Mouse (Mus musculus) kidney, adult 2 months (tissue): ENCODE data around the gene Tcf7. TPM values are rescaled to one million over a fixed set of nuclear protein-coding genes. Genes with fewer than 3 reads are reported as not detected.

ENCODE experiments used
- DNase-seq: peaks from one replicate; pipeline ENCODE4 v3.0.0; 2021
- H3K27ac ChIP-seq: fragments of 200-500 bp; 2 replicates; pipeline ENCODE4 v1.5.1; 2012; ENCODE audit warnings: low read depth, low read length, control low read depth, inconsistent platforms; ENCODE audit not compliant: insufficient read depth
- H3K27me3 ChIP-seq: fragments of 200-500 bp; replicated peaks from 2 replicates; pipeline ENCODE4 v1.6.1; 2012; ENCODE audit warnings: mild to moderate bottlenecking, moderate library complexity, low read length, inconsistent platforms; ENCODE audit not compliant: control insufficient read depth, insufficient read depth
- H3K36me3 ChIP-seq: fragments of 200-500 bp; 2 replicates; pipeline ENCODE4 v1.6.1; 2012; ENCODE audit warnings: mild to moderate bottlenecking, moderate library complexity, low read length, inconsistent platforms; ENCODE audit not compliant: control insufficient read depth, insufficient read depth
- H3K4me1 ChIP-seq: fragments of 200-500 bp; 2 replicates; pipeline ENCODE4 v1.6.1; 2011; ENCODE audit warnings: low read length; ENCODE audit not compliant: control insufficient read depth, insufficient read depth
- H3K4me3 ChIP-seq: fragments of 200-500 bp; 2 replicates; pipeline ENCODE4 v1.5.1; 2011; ENCODE audit warnings: mild to moderate bottlenecking, low read depth, low read length, control low read depth; ENCODE audit not compliant: insufficient read depth
- CTCF ChIP-seq: fragments of 200-500 bp; conservative IDR thresholded peaks from 2 replicates; pipeline ENCODE4 v1.5.1; 2011; ENCODE audit warnings: low read depth, mild to moderate bottlenecking, control low read depth, low read length, moderate library complexity, mixed read lengths; ENCODE audit not compliant: insufficient read depth, insufficient read length
- POLR2A ChIP-seq: fragments of 200-500 bp; IDR thresholded peaks from one replicate; pipeline ENCODE4 v1.6.1; 2011; ENCODE audit warnings: low read depth, low read length, control low read depth
- WGBS: fragments of 180-500 bp; shearing (Covaris S2); methylation state at CpG from one replicate; pipeline ENCODE4 v1.1.7; 2018; 5-methylcytosine and 5-hydroxymethylcytosine counted together
- polyA plus RNA-seq: library from polyadenylated mRNA; depleted of rRNA; stranded (reverse); fragments of >200 nt; gene quantifications from 2 replicates; pipeline ENCODE4 v1.2.3, GENCODE M21; 2012

The Tcf7 gene
- polyA plus RNA-seq, 1 experiment, result 13.2 TPM

DNA sequence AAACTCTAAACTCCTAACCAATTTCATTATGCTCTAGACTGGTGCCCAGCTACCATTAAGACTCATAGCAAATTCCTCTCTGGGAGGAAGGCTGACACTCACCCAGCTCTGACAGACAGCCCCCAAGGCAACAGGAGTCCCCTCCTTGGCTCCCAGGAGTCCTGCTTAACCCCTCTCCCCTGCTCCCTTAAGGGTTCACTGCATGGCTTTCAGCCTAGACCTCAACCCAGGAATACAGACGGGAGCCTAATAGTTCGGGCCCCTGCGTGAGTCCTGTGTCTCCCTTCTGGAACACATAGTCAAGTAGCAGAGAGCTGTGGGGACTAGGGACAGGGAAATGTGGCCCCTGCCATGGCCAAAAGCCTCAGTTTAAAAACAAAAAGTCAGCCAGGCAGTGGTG is 4.7 kb downstream of the Tcf7 start:
- Histone ChIP-seq H3K27me3 (no peaks in the 10 kb centered on the region), H3K27ac (no peak overlapping the region), H3K36me3 (no peaks in the 10 kb centered on the region), H3K4me1 (no peaks in the 10 kb centered on the region), H3K4me3 (no peak overlapping the region)
- DNase-seq, result no peak
- 99% methylated on average over 3 of the region's 3 CpGs for WGBS
- TF ChIP-seq CTCF (no peak), POLR2A (no peak)

DNA sequence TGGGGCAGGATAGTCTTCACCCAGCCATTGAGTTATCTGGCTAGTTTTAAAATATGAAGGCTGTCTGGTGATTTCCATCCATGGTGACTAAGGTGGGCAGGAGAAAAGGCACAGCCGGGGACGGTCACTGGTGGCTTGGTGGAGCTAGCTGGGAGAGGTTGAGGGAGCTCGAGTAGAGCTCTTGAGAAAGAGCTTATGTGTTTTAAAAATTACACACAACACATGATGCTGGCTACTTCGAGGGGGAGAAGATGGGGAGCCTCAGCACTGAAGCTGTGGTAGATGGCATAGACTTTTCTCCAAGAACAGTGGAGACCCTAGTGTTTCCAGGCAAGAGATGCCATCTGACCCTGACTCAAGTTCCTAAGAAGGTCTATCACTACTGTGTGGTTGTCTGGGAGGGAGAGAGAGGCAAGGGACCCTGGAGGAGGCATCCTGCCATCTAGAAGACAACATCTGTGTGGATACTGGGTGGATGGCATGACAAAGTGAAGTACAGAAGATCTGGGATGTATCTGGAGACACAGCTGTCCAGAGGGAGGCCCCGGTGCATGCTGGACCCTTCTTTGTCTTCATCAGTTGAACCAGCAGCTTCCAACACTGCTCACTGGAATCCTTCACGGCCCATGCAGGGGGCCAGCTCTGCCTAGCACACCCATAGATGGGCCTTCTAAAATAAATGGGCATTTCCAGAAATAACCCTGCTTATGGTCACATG is 5.2 kb downstream of the Tcf7 start:
- TF ChIP-seq CTCF (no peak), POLR2A (no peak)
- no peaks in the 10 kb centered on the region for H3K4me1 ChIP-seq
- no peaks in the 10 kb centered on the region for H3K27me3 ChIP-seq
- H3K4me3 ChIP-seq, result no peak overlapping the region
- DNase-seq, result no peak
- 93% methylated on average over 6 of the region's 6 CpGs for WGBS
- no peak overlapping the region for H3K27ac ChIP-seq
- H3K36me3 ChIP-seq, result no peaks in the 10 kb centered on the region

DNA sequence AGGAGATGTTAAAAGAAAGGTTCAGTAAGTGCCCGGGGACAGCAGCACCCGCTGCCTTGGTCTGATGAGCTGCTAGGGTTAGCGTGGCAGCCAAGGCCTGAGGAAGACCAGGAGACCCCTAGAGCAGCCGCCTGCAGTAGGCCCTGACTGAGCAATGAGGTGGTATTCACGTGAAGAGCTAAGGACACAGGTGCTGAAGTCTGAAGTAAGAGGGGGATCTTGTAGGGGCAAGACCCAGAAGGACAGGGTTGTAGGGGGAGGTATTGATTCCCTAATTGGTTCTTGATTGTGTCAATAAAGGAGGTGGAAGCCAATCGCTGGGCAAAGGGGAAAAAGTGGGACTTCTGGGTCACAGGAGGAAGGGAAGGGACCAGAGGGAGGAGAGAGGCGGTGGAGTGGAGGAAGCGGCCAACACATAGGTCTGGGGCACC is 5.8 kb downstream of the Tcf7 start:
- Histone ChIP-seq H3K4me1 (no peaks in the 10 kb centered on the region), H3K4me3 (no peak overlapping the region), H3K27ac (no peak overlapping the region), H3K27me3 (no peaks in the 10 kb centered on the region), H3K36me3 (no peaks in the 10 kb centered on the region)
- DNase-seq, result no peak
- TF ChIP-seq CTCF (no peak), POLR2A (no peak)
- WGBS, result 92% methylated on average over 8 of the region's 8 CpGs

DNA sequence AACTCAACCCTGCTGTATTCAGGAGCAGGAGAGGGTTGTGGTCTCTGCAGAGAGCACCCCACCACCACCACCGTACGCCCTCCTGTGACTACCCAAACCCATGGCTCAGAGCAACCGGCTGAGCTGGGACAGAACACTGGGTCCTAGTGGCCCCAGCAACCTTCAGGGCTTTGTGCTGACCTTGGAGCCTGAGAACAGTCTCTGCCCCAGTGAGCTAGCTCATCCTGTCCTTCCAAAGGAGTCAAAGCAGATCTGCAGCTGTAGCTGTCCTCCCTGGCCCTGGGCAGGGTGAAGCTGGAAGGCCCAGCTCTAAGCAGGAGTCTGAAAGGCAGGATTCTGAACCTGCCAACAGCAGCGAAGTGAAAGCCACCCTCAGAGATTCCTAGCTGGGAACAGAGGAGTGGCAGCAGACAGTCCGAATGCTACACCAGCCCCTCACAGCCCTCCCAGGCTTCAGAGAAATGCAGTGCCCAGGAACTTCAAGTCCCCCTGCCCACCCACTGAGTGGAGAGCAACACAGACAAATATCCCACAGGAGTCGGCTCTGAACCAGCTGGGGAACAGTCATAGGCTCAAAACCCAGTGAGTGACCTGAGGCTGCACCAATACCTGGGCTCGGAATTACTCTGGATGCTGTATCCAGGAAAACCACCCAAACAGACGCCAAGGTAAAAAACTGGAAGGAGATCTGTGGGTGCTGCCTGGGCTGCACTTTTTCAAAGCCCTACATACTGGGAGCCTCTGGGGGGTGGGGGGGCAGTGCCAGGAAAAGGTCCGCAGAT is 6.8 kb downstream of the Tcf7 start:
- WGBS, result 88% methylated on average over 9 of the region's 9 CpGs
- H3K27me3 ChIP-seq, result no peaks in the 10 kb centered on the region
- H3K27ac ChIP-seq, result no peak overlapping the region
- no peak for DNase-seq
- H3K4me1 ChIP-seq, result no peaks in the 10 kb centered on the region
- H3K4me3 ChIP-seq, result no peak overlapping the region
- no peak for TF ChIP-seq CTCF
- TF ChIP-seq POLR2A, result no peak
- H3K36me3 ChIP-seq, result no peaks in the 10 kb centered on the region

DNA sequence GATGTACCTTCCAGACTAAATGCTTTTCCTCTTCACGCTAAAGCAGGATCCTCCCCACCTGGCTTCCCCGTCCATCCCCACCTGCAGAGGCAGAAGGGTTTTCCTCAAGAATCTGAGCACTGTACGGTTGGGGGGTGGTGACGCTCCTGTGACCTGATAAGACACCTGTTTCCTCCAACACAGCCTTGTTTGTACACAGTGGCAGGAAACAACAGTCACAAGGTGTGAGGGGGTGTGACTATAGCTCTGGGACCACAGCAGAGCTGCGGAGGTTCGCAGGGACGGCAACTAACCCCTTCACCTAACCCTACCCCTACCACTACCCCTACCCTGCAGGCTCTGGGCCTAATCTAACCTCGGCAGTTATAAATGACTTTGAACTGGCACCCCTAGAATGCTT is 7.4 kb downstream of the Tcf7 start:
- H3K27ac ChIP-seq, result no peak overlapping the region
- H3K27me3 ChIP-seq, result no peaks in the 10 kb centered on the region
- no peak overlapping the region for H3K4me3 ChIP-seq
- WGBS, result 83% methylated on average over 8 of the region's 8 CpGs
- H3K36me3 ChIP-seq, result no peaks in the 10 kb centered on the region
- no peak for DNase-seq
- TF ChIP-seq POLR2A (no peak), CTCF (no peak)
- no peaks in the 10 kb centered on the region for H3K4me1 ChIP-seq

DNA sequence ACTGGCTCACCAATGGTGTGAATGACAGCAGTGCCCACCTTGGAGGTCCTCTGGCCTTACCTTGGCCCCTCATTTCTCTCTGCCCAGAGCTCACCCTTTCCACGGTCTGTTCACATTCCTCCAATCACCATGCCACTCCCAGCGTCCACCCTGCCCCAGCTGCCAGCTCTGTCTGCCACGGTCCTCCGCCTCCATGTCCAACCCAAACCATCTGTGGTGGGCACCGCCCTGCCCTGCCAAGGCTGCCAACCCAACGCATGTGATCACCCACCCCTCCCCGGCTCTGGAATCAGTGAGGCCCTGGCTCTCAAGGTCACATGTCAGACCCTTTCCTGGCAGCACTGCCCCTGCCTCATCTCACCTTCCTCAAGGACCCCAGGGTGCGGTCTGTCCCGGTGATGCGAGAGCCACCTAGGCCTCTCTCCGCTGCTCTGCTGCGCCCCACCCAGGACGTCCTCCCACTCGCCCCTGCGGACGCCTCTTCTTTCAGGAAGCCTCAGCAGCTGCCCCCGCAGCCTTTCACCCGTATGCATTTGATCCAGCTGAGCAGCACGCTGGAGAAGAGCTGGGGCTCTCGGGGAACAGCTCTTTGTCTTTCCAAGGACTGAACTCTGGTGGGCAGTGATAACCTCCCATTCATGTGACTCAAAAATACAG is 8.2 kb downstream of the Tcf7 start:
- H3K4me1 ChIP-seq, result no peaks in the 10 kb centered on the region
- WGBS, result 72% methylated on average over 20 of the region's 20 CpGs

DNA sequence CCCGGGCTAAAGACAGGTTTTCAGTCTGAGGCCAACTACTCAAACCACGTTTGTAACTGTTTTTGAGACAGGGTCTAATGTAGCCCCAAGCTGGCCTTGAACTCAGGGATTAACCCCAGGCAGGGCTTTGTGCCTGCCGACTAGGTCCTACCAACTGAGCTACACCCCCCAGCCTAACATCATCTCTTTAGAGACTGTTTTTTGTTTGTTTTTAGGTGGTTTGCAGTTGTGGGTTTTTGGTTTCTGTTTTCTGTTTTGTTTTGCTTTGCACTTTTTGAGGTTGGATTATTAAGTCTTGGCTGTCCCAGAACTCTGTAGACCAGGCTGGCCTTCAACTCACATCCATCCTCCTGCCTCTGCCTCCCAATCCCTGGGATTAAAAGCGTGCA is 8.9 kb downstream of the Tcf7 start:
- 93% methylated on average over 4 of the region's 4 CpGs for WGBS
- Histone ChIP-seq H3K4me1 (no peaks in the 10 kb centered on the region), H3K4me3 (no peak overlapping the region), H3K36me3 (no peaks in the 10 kb centered on the region), H3K27ac (no peak overlapping the region), H3K27me3 (no peaks in the 10 kb centered on the region)
- TF ChIP-seq POLR2A (no peak), CTCF (no peak)
- no peak for DNase-seq

More for the DNA sequence above, 8.2 kb downstream of the Tcf7 start:
- Histone ChIP-seq H3K27me3 (no peaks in the 10 kb centered on the region), H3K36me3 (no peaks in the 10 kb centered on the region), H3K27ac (no peak overlapping the region), H3K4me3 (no peak overlapping the region)
- TF ChIP-seq CTCF (no peak), POLR2A (no peak)
- DNase-seq, result no peak
